Mouse (Mus musculus): ENCODE results near the gene Acin1.

DNA sequence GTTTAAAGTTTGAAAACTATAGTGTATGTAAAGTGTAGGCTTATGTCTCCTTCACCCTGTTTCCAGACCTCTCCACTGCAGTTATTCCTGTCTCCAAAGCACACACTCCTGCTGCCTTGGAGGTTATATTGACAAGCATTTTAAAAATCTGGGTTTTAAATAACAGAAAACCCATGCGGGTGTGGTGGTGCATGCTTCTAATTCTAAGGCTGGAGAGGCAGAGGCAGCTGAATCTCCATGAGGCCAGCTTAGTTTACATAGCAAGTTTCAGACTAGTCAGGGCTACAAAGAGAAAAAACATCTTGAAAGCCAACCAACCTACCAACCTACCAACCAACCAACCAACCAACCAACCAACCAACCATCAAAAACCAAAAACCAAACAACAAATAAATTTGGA lies 28.7 kb upstream of the Acin1 start:
- TF ChIP-seq CTCF (IDR thresholded peaks at IDR 0.05; ENCODE audit: low read depth, low read length) (no peak), POLR2A (IDR thresholded peaks at IDR 0.05; ENCODE audit: extremely low read depth, insufficient read depth, low read length) (no peak)
